Mouse (Mus musculus): ENCODE results near the gene Poln.

GRCm38 (mm10) chr5:34177091-34177490 is 7.8 kb upstream of the Poln start:
- TF ChIP-seq CTCF (IDR thresholded peaks at IDR 0.05; ENCODE audit: low read depth): no peak
- TF ChIP-seq EP300 (IDR thresholded peaks at IDR 0.05; ENCODE audit: low read depth): no peak

All from liver, embryonic 14.5 days (tissue).